Mouse (Mus musculus) neural tube, embryonic 14.5 days (tissue): ENCODE measurements around the gene Osbpl2. TPM values are rescaled to one million over a fixed set of nuclear protein-coding genes. Genes with fewer than 3 reads are reported as not detected.
"Not testable (repeated sequence)": the region's sequence is repeated elsewhere in the genome, so short reads cannot be mapped to it uniquely, and the experiment has no call there.

Experiments
- ATAC-seq: fragments of 200-750 bp; cut with Nextera tagmentation; 2 replicates; pipeline ENCODE4 v1.8.0; 2017; ENCODE audit warnings: low read depth, mild to moderate bottlenecking, moderate TSS enrichment, moderate library complexity
- H3K27ac ChIP-seq: fragments of 300-500 bp; sonication (generic); 2 replicates; pipeline ENCODE4 v1.5.1; 2014; ENCODE audit warnings: low read depth, mild to moderate bottlenecking, control low read depth, low read length, moderate library complexity, mixed read lengths
- H3K27me3 ChIP-seq: fragments of 300-500 bp; sonication (generic); 2 replicates; pipeline ENCODE4 v1.6.1; 2014; ENCODE audit warnings: low read length; ENCODE audit not compliant: control insufficient read depth, insufficient read depth
- H3K36me3 ChIP-seq: fragments of 300-500 bp; sonication (generic); 2 replicates; pipeline ENCODE4 v1.6.1; 2014; ENCODE audit warnings: low read length, mixed read lengths; ENCODE audit not compliant: control insufficient read depth, insufficient read depth
- H3K4me1 ChIP-seq: fragments of 300-500 bp; sonication (generic); 2 replicates; pipeline ENCODE4 v1.6.1; 2014; ENCODE audit warnings: low read length; ENCODE audit not compliant: control insufficient read depth, insufficient read depth
- H3K4me2 ChIP-seq: fragments of 300-500 bp; sonication (generic); 2 replicates; pipeline ENCODE4 v1.6.1; 2014; ENCODE audit warnings: mild to moderate bottlenecking, low read depth, low read length, control low read depth
- H3K4me3 ChIP-seq: fragments of 300-500 bp; sonication (generic); 2 replicates; pipeline ENCODE4 v1.5.1; 2014; ENCODE audit warnings: low read depth, low read length, control low read depth, mixed read lengths
- H3K9ac ChIP-seq: fragments of 300-500 bp; sonication (generic); replicated peaks from 2 replicates; pipeline ENCODE4 v1.6.1; 2014; ENCODE audit warnings: low read depth, mild to moderate bottlenecking, control low read depth, low read length, mixed read lengths
- H3K9me3 ChIP-seq: fragments of 300-500 bp; sonication (generic); 2 replicates; pipeline ENCODE4 v1.6.1; 2016; ENCODE audit warnings: low read length; ENCODE audit not compliant: control insufficient read depth
- WGBS: fragments of 180-500 bp; shearing (Covaris S2); extraction: QIAGEN DNeasy Blood & Tissue Kit; methylation state at CpG from one replicate; pipeline ENCODE4 v1.1.7; 2014; 5-methylcytosine and 5-hydroxymethylcytosine counted together
- polyA plus RNA-seq: library from polyadenylated mRNA; unstranded; fragments of >200 nt; fragmentation: Nextera tagmentation; extraction: Ambion mirVana; gene quantifications from 2 replicates; pipeline ENCODE4 v1.2.1, GENCODE M21; 2014

Gene Osbpl2
- polyA plus RNA-seq, 1 experiment from 2014 or later, result 78.2 TPM

DNA sequence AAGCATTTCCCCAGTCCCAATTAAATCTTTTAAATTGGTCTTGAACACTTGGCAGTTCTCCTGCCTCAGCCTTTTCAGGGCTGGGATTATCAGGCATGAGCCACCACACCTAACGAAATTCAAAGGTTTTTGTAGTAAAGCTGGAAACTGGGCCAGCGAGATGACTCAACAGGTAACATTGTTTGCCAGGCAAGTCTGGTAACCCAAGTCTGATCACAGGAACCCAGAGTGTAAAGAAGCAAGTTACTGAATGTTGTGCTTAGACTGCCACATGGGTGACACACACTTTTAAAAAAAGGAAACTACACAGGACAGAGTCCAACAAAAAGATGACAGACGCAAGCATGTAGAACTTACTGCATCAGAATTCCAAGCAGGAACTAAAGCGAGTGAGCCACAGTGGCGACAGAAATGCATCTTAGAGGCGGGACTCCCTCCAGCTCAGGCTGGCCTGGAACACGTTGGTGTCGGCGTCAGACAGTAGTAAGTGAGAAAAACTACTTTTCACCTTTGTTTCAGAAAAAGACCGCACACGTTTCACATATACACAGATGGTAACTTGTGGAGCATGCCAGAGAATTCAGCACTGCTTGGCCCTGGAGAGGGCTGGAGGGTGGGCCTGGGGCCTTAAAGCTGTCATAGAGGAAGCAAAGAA, 51.2 kb downstream of the Osbpl2 start:
- Histone ChIP-seq H3K9ac (peak overlapping the region; percentile 37; the same call in 1 of the 2 replicates), H3K4me3 (no peak overlapping the region), H3K4me2 (peak overlapping the region; percentile 51; the same call in 1 of the 2 replicates), H3K36me3 (peaks cover 12% of the 10 kb centered on the region; the same call in 1 of the 2 replicates), H3K9me3 (no peaks in the 10 kb centered on the region), H3K27ac (no peak overlapping the region), H3K27me3 (no peaks in the 10 kb centered on the region), H3K4me1 (peaks cover 11% of the 10 kb centered on the region)
- 89% methylated on average over 11 of the region's 11 CpGs for WGBS
- no peak for ATAC-seq

- H3K4me3 ChIP-seq, result peak within 1 kb of the TSS; percentile 91
- peaks cover 19% of the 10 kb centered on the region; the same call in 1 of the 2 replicates for H3K36me3 ChIP-seq
- H3K27me3 ChIP-seq, result no peaks in the 10 kb centered on the region
- peaks cover 11% of the 10 kb centered on the region for H3K4me1 ChIP-seq
- 4% methylated on average over 41 of the region's 41 CpGs for WGBS
- ATAC-seq, result peak; percentile 99; the same call in 1 of the 2 replicates
- peak within 1 kb of the TSS; percentile 91 for H3K27ac ChIP-seq
- peak within 1 kb of the TSS; percentile 94 for H3K9ac ChIP-seq
- H3K9me3 ChIP-seq, result no peaks in the 10 kb centered on the region
- peak within 1 kb of the TSS; percentile 65 for H3K4me2 ChIP-seq
Observed at GRCm38 (mm10) chr2:180170806-180171521, 51.9 kb downstream of the Osbpl2 start, which contains the start of gene Adrm1. TSS of gene Adrm1 (plus strand) at chr2:180171485.

GRCm38 (mm10) chr2:180171522-180172070, 52.5 kb downstream of the Osbpl2 start:
- under 1% methylated on average over 67 of the region's 80 CpGs for WGBS
- H3K36me3 ChIP-seq, result peaks cover 23% of the 10 kb centered on the region
- peak overlapping the region; percentile 91 for H3K4me3 ChIP-seq
- peak overlapping the region; percentile 94 for H3K9ac ChIP-seq
- H3K27me3 ChIP-seq, result no peaks in the 10 kb centered on the region
- H3K4me2 ChIP-seq, result peak overlapping the region; percentile 65
- H3K27ac ChIP-seq, result peak overlapping the region; percentile 91
- H3K4me1 ChIP-seq, result peaks cover 11% of the 10 kb centered on the region
- ATAC-seq, result peak; percentile 68
- H3K9me3 ChIP-seq, result no peaks in the 10 kb centered on the region

- peak overlapping the region; percentile 91; the same call in 1 of the 2 replicates for H3K27ac ChIP-seq
- no peak for ATAC-seq
- H3K4me1 ChIP-seq, result peaks cover 11% of the 10 kb centered on the region
- no peaks in the 10 kb centered on the region for H3K27me3 ChIP-seq
- peak overlapping the region; percentile 65 for H3K4me2 ChIP-seq
- peak overlapping the region; percentile 94 for H3K9ac ChIP-seq
- WGBS, result 2% methylated on average over 7 of the region's 9 CpGs
- H3K4me3 ChIP-seq, result peak overlapping the region; percentile 91
- peaks cover 25% of the 10 kb centered on the region for H3K36me3 ChIP-seq
- no peaks in the 10 kb centered on the region for H3K9me3 ChIP-seq
Observed at GRCm38 (mm10) chr2:180172152-180172551, 53.0 kb downstream of the Osbpl2 start.

GRCm38 (mm10) chr2:180173163-180173562, 54.1 kb downstream of the Osbpl2 start:
- no peak for ATAC-seq
- Histone ChIP-seq H3K9me3 (no peaks in the 10 kb centered on the region), H3K27me3 (no peaks in the 10 kb centered on the region), H3K9ac (no peak overlapping the region), H3K4me2 (peak overlapping the region; percentile 65), H3K4me3 (no peak overlapping the region), H3K36me3 (peaks cover 33% of the 10 kb centered on the region), H3K4me1 (peaks cover 11% of the 10 kb centered on the region), H3K27ac (no peak overlapping the region)
- WGBS, result 81% methylated on average over 4 of the region's 4 CpGs

GRCm38 (mm10) chr2:180173711-180174110, 54.6 kb downstream of the Osbpl2 start:
- not testable (repeated sequence) for H3K27me3 ChIP-seq, H3K9me3 ChIP-seq, H3K9ac ChIP-seq, H3K4me3 ChIP-seq, ATAC-seq, H3K4me2 ChIP-seq, H3K27ac ChIP-seq
- Histone ChIP-seq H3K36me3 (peaks cover 33% of the 10 kb centered on the region), H3K4me1 (peaks cover 11% of the 10 kb centered on the region)
- WGBS, result 92% methylated on average over 8 of the region's 8 CpGs

GRCm38 (mm10) chr2:180174121-180174520, 55.0 kb downstream of the Osbpl2 start:
- no peak overlapping the region for H3K4me3 ChIP-seq
- H3K9me3 ChIP-seq, result no peaks in the 10 kb centered on the region
- no peak for ATAC-seq
- 98% methylated on average over 5 of the region's 5 CpGs for WGBS
- peaks cover 33% of the 10 kb centered on the region for H3K36me3 ChIP-seq
- no peak overlapping the region for H3K9ac ChIP-seq
- H3K4me2 ChIP-seq, result no peak overlapping the region
- no peak overlapping the region for H3K27ac ChIP-seq
- H3K27me3 ChIP-seq, result no peaks in the 10 kb centered on the region
- H3K4me1 ChIP-seq, result peaks cover 11% of the 10 kb centered on the region

GRCm38 (mm10) chr2:180175725-180176124, 56.6 kb downstream of the Osbpl2 start:
- 91% methylated on average over 7 of the region's 7 CpGs for WGBS
- Histone ChIP-seq H3K27me3 (no peaks in the 10 kb centered on the region), H3K36me3 (peaks cover 33% of the 10 kb centered on the region), H3K4me3 (no peak overlapping the region), H3K4me1 (peaks cover 11% of the 10 kb centered on the region), H3K9me3 (no peaks in the 10 kb centered on the region), H3K9ac (no peak overlapping the region), H3K4me2 (no peak overlapping the region), H3K27ac (no peak overlapping the region)
- no peak for ATAC-seq

DNA sequence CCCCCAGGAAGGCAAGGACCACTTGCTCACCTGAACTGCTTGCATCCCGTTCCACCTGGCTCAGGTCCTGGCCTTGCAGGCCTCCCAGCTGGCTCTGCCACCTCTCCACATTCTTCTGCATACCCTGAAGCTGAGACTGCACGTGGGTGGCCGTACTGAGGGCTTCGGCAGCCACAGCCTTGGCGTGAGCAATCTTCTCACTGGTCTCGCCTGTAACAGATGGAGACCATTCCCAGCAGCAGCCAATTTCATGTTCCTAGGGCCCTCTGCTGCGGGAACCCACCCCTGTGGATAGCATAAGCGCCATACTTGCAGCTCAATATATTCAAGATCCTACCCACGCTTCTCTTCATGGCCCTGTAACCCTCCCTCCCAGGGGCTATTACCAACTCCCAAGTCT, 62.4 kb downstream of the Osbpl2 start:
- Histone ChIP-seq H3K27ac (no peak overlapping the region), H3K4me2 (no peak overlapping the region), H3K9me3 (no peaks in the 10 kb centered on the region), H3K9ac (no peak overlapping the region), H3K4me3 (no peak overlapping the region), H3K27me3 (no peaks in the 10 kb centered on the region), H3K36me3 (peaks cover 11% of the 10 kb centered on the region), H3K4me1 (no peaks in the 10 kb centered on the region)
- ATAC-seq, result no peak
- 88% methylated on average over 9 of the region's 9 CpGs for WGBS
